Mouse (Mus musculus) ES-E14 (cell line): ENCODE measurements at regions not wholly inside any gene's neighbourhood (a gene's known extent, or its start where the extent isn't known, plus 50 kb on each side); places are given as distances from the start of the nearest gene placed in this dataset.

Experiments used
- DNase-seq: peaks from one replicate; pipeline ENCODE4 v3.0.0-alpha.2; 2013; ENCODE audit warnings: low read depth, low spot score
- H3K27ac ChIP-seq: 2 replicates; pipeline ENCODE4 v1.5.1; 2012; ENCODE audit warnings: low read depth, mild to moderate bottlenecking, low read length, moderate library complexity, mixed read lengths; ENCODE audit not compliant: poor library complexity, insufficient read depth, severe bottlenecking
- H3K36me3 ChIP-seq: 2 replicates; pipeline ENCODE4 v1.6.1; 2012; ENCODE audit warnings: mild to moderate bottlenecking, low read length, moderate library complexity, mixed read lengths; ENCODE audit not compliant: control insufficient read depth, poor library complexity, insufficient read depth, severe bottlenecking
- H3K4me1 ChIP-seq, 2 experiments: fragments of 150-350 bp in 1 of 2; sonication (generic) in 1 of 2; 2 replicates each; pipeline ENCODE4 v1.6.1; 2012; ENCODE audit warnings: low read length in 2 of 2, mild to moderate bottlenecking in 1 of 2, mixed read lengths in 1 of 2; ENCODE audit not compliant: control insufficient read depth in 2 of 2, insufficient read depth in 2 of 2, poor library complexity in 1 of 2
- H3K4me3 ChIP-seq, 2 experiments: fragments of 150-350 bp in 1 of 2; sonication (generic) in 1 of 2; 2 replicates each; pipeline ENCODE4 v1.5.1; 2012; ENCODE audit warnings: low read length in 2 of 2, low read depth in 1 of 2, mild to moderate bottlenecking in 1 of 2, mixed read lengths in 1 of 2; ENCODE audit not compliant: insufficient read depth in 1 of 2, poor library complexity in 1 of 2, severe bottlenecking in 1 of 2
- H3K9ac ChIP-seq: 2 replicates; pipeline ENCODE4 v1.6.1; 2012; ENCODE audit warnings: low read depth, mild to moderate bottlenecking, low read length, mixed read lengths; ENCODE audit not compliant: poor library complexity, insufficient read depth, severe bottlenecking
- H3K9me3 ChIP-seq: fragments of 150-350 bp; sonication (generic); 2 replicates; pipeline ENCODE4 v1.6.1; 2012; ENCODE audit warnings: low read depth, mild to moderate bottlenecking, low read length; ENCODE audit not compliant: control insufficient read depth, insufficient read depth
- CHD2 ChIP-seq: IDR thresholded peaks from 2 replicates; pipeline ENCODE4 v1.6.1; 2014; ENCODE audit warnings: mild to moderate bottlenecking, low read depth, low read length, inconsistent platforms
- HCFC1 ChIP-seq: IDR thresholded peaks from 2 replicates; pipeline ENCODE4 v1.6.1; 2012; ENCODE audit warnings: low read length, inconsistent platforms, borderline replicate concordance; ENCODE audit not compliant: insufficient read depth
- MAFK ChIP-seq: IDR thresholded peaks from 2 replicates; pipeline ENCODE4 v1.6.1; 2014; ENCODE audit warnings: mild to moderate bottlenecking, low read depth, low read length, inconsistent platforms; ENCODE audit not compliant: insufficient read depth
- ZC3H11A ChIP-seq: IDR thresholded peaks from 2 replicates; pipeline ENCODE4 v1.6.1; 2012; ENCODE audit warnings: low read depth, mild to moderate bottlenecking, inconsistent platforms, low read length, borderline replicate concordance
- ZNF384 ChIP-seq: IDR thresholded peaks from 2 replicates; pipeline ENCODE4 v1.6.1; 2012; ENCODE audit warnings: low read depth, low read length, inconsistent platforms
- in situ Hi-C, 2 experiments: fragments of 600-800 bp; cut with MboI; formaldehyde crosslinking; loops; one replicate each; pipeline ENCODE4 v1.15.1; 2025; ENCODE audit warnings: low sequenced_read_pairs in 2 of 2, inconsistent platforms in 1 of 2; ENCODE audit not compliant: unreplicated experiment in 2 of 2

- Histone ChIP-seq H3K9ac (no peak overlapping the region), H3K9me3 (no peaks in the 10 kb centered on the region), H3K27ac (no peak overlapping the region), H3K36me3 (no peaks in the 10 kb centered on the region), H3K4me3 (no peak overlapping the region), H3K4me1 (no peaks in the 10 kb centered on the region)
- DNase-seq: no peak
- TF ChIP-seq CHD2 (no peak), HCFC1 (no peak), ZC3H11A (no peak), ZNF384 (no peak), MAFK (no peak)
- in situ Hi-C loops: no loop called here
Measured at GRCm38 (mm10) chr6:109019731-109020130, 191.3 kb downstream of the Edem1 start.
